Mouse (Mus musculus): ENCODE data around the gene Shbg.
"Not testable (repeated sequence)": the region's sequence is repeated elsewhere in the genome, so short reads cannot be mapped to it uniquely, and the experiment has no call there.

Gene Shbg

GRCm38 (mm10) chr11:69632284-69633089, 14.8 kb upstream of the Shbg start, which contains the start of gene Fxr2:
Fxr2 (plus strand) TSS chr11:69632990.
- DNase-seq (ENCODE audit: low read depth, low spot score): peak; percentile 97

GRCm38 (mm10) chr11:69629802-69630201, 12.1 kb upstream of the Shbg start:
- DNase-seq (ENCODE audit: low read depth, low spot score): peak; percentile 56

- DNase-seq (ENCODE audit: low read depth, low spot score): peak; percentile 78
These were observed 10.6 kb upstream of the Shbg start for GRCm38 (mm10) chr11:69628286-69628685.

GRCm38 (mm10) chr11:69624339-69624738, 6.6 kb upstream of the Shbg start:
- not testable (repeated sequence) for DNase-seq (ENCODE audit: low read depth, low spot score)

- DNase-seq (ENCODE audit: low read depth, low spot score): no peak
These were observed 5.3 kb upstream of the Shbg start for GRCm38 (mm10) chr11:69623006-69623405.

- DNase-seq (ENCODE audit: low read depth, low spot score): no peak
These were observed 4.7 kb upstream of the Shbg start for GRCm38 (mm10) chr11:69622406-69622805.

- DNase-seq (ENCODE audit: low read depth, low spot score): peak; percentile 58
These were observed 4.0 kb upstream of the Shbg start, which contains the start of gene Sat2 for GRCm38 (mm10) chr11:69621571-69622268. Sat2 (plus strand) TSS chr11:69622024.

GRCm38 (mm10) chr11:69620394-69621081, 2.8 kb upstream of the Shbg start:
- no peak for DNase-seq (ENCODE audit: low read depth, low spot score)

- DNase-seq (ENCODE audit: low read depth, low spot score): no peak
These were observed 924 bp downstream of the Shbg start for GRCm38 (mm10) chr11:69616781-69617180.

- not testable (repeated sequence) for DNase-seq (ENCODE audit: low read depth, low spot score)
These were observed 3.5 kb downstream of the Shbg start for GRCm38 (mm10) chr11:69614257-69614588.

GRCm38 (mm10) chr11:69613553-69614256, 4.0 kb downstream of the Shbg start:
- peak; percentile 23 for DNase-seq (ENCODE audit: low read depth, low spot score)

GRCm38 (mm10) chr11:69610899-69611298, 6.8 kb downstream of the Shbg start:
- DNase-seq (ENCODE audit: low read depth, low spot score): no peak

GRCm38 (mm10) chr11:69609416-69609815, 8.3 kb downstream of the Shbg start:
- no peak for DNase-seq (ENCODE audit: low read depth, low spot score)

- DNase-seq (ENCODE audit: low read depth, low spot score): no peak
These were observed 9.2 kb downstream of the Shbg start for GRCm38 (mm10) chr11:69608525-69608924.

- no peak for DNase-seq (ENCODE audit: low read depth, low spot score)
These were observed 10.9 kb downstream of the Shbg start for GRCm38 (mm10) chr11:69606832-69607231.

GRCm38 (mm10) chr11:69606491-69606795, 11.3 kb downstream of the Shbg start:
- DNase-seq (ENCODE audit: low read depth, low spot score): no peak

GRCm38 (mm10) chr11:69605726-69606490, 11.8 kb downstream of the Shbg start, which contains the start of gene Atp1b2:
Atp1b2 (minus strand) TSS chr11:69605942.
- peak; percentile 80 for DNase-seq (ENCODE audit: low read depth, low spot score)

GRCm38 (mm10) chr11:69604795-69605664, 12.7 kb downstream of the Shbg start:
- DNase-seq (ENCODE audit: low read depth, low spot score): no peak

GRCm38 (mm10) chr11:69604347-69604746, 13.4 kb downstream of the Shbg start:
- DNase-seq (ENCODE audit: low read depth, low spot score): no peak

- DNase-seq (ENCODE audit: low read depth, low spot score): no peak
These were observed 14.2 kb downstream of the Shbg start for GRCm38 (mm10) chr11:69603516-69603915.

Measured in A20 (cell line).